Mouse (Mus musculus) CD8-positive naive resting alpha-beta T cell, adult 57 days (primary cell): ENCODE data around the gene Gm28360. TPM values are rescaled to one million over a fixed set of nuclear protein-coding genes. Genes with fewer than 3 reads are reported as not detected.

Experiments used
- total RNA-seq: library from RNA; stranded (reverse); gene quantifications from one replicate; pipeline ENCODE4 v1.2.4, GENCODE M21; 2023

Gm28360 gene
- not detected for total RNA-seq

GRCm38 (mm10) chr1:117829781-117830180 is at the start of gene Gm28360:
TSS of gene Gm28360 (plus strand) at chr1:117830081.

GRCm38 (mm10) chr1:117780833-117781232 is 49.0 kb upstream of the Gm28360 start, which contains the start of gene B020011L13Rik:
TSS of gene B020011L13Rik (plus strand) at chr1:117781133.

Other genes starting within 250 kb of the Gm28360 start
- not detected for gene Gm28363, start 132.9 kb upstream of the Gm28360 start, total RNA-seq
- gene B020011L13Rik, start 48.9 kb upstream of the Gm28360 start, total RNA-seq = not detected
- not detected for gene Gm28168, start 97.9 kb downstream of the Gm28360 start, total RNA-seq
- gene Gm7145, start 135.9 kb downstream of the Gm28360 start, total RNA-seq = not detected